Mouse (Mus musculus): ENCODE results near the gene Lrrc8d. TPM values are rescaled to one million over a fixed set of nuclear protein-coding genes. Genes with fewer than 3 reads are reported as not detected.
A peak's percentile ranks its signal among the peaks of the same experiment; 100 is the strongest.

Gene Lrrc8d
- 37.6 and 39.4 TPM in 2 replicates for polyA plus RNA-seq (2015; fragmentation: Nextera tagmentation; extraction: Ambion mirVana)

DNA sequence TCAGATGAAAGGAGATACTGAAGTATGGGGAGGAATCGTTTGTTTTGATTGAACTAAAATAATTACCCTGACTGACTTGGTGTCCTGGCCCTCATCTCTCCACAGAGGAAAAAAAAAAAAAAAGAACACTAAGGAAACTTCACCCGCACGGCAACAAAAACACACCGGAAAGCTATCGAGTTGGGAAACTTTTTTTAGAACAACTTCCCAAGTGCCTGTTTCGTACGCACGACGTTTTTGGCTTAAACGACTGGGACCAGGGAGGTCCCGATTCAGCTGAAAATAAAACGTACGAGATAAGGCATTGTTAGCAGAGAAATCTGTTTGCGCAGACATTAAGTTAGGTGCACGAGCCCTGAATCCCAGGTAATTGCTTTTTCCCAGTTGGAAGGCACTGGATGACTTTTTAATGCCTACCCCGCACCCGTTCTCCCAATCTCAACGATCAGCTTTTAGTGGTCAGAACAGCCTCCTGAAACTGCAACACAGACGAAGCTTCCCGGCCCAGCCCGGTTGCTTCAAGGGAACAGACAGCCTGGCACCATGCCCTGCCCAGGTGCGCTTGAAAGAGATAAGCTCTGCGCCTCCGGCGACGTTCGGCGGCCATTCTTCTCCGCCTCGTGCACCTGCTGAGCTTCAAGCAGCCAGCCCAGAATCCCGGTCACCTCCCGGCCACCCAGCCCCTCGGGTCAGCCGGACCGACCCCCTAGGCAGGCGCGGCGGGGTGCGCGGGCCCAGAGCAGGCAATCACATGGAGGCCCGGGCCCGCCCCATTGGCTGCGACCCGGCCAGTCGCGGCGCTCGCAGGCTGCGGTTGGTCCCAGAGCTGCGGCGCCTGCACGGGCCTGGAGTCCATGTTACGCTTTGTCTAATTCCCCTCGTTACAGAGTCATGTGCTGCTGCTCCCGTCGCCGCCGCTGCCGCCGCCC is at the start of gene Lrrc8d:
TSS of gene Lrrc8d (plus strand) at position 829 of the 929 bp plus-strand sequence.
- Histone ChIP-seq H3K4me1 (replicated peaks) (peaks cover 47% of the 10 kb centered on the region), H3K4me3 (peak within 1 kb of the TSS; percentile 87), H3K27me3 (no peaks in the 10 kb centered on the region; the same call in 1 of the 2 replicates), H3K36me3 (no peaks in the 10 kb centered on the region), H3K9me3 (no peaks in the 10 kb centered on the region), H3K27ac (replicated peaks) (peak within 1 kb of the TSS; percentile 98), H3K9ac (peak within 1 kb of the TSS; percentile 99), H3K4me2 (peak within 1 kb of the TSS; percentile 81)
- WGBS: 2% methylated on average over 60 of the region's 60 CpGs
- peak; percentile 96 for ATAC-seq (ENCODE audit: low read depth)

DNA sequence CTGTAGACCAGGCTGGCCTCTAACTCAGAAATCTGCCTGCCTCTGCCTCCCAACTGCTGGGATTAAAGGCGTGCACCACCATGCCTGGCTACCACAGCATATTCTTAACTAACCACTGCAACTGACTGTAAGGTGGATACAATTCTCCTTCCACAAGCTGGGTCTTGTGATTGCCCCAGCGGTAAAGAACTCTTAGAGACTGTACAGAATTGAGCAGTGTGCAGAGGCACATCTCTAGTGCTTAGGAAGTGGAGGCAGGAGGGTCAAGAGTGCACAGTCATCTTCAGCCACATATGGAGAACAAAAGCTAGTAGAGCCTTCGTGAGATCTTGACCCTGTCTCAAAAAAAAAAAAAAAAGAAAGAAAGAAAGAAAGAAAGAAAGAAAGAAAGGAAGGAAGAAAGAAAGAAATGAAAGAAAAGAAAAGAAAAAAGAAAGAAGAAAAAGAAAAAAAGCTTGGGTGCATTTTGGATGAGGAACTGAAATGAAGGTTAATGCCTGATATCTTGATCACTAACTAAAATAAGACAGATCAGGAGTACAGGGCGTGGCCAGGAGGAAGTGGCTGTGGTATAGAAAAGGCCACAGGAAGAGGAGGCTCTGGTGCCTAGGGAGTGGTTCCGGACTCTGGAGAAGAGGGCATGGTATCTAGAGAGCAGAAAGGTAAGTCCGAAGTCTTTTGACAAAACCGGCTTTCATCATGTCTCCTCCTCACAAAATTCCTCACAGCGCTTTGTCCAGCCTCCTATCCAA is 48.9 kb upstream of the Lrrc8d start:
- H3K36me3 ChIP-seq: no peaks in the 10 kb centered on the region
- no peak overlapping the region for H3K4me2 ChIP-seq
- H3K9ac ChIP-seq: no peak overlapping the region
- no peak overlapping the region for H3K27ac ChIP-seq (replicated peaks)
- no peak for ATAC-seq (ENCODE audit: low read depth)
- H3K27me3 ChIP-seq: no peaks in the 10 kb centered on the region
- no peaks in the 10 kb centered on the region for H3K9me3 ChIP-seq
- H3K4me3 ChIP-seq: no peak overlapping the region
- WGBS: 90% methylated on average over 8 of the region's 8 CpGs
- H3K4me1 ChIP-seq (replicated peaks): peaks cover 4% of the 10 kb centered on the region

DNA sequence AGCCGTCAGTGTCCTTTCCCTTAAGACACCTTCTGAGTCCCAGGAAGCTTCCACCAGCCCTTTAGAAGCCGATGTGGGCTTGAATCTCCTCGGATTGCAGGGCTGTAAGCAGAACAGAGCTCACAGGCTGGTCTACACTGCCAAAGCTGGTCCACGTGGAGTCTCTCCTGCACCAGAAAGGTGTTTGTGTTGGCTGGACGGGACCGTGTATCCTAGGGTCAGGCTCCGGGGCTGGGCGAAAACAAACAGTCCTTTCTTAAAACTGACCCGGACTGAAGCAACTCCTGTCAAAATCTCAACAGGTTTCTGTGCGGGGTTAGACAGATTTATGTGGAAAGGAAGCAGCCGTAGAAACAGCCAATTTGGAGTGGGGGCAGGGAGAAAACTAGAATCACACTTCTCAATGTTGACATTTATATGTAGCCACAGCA is 48.2 kb upstream of the Lrrc8d start:
- Histone ChIP-seq H3K4me2 (no peak overlapping the region), H3K9me3 (no peaks in the 10 kb centered on the region), H3K36me3 (no peaks in the 10 kb centered on the region), H3K4me3 (no peak overlapping the region), H3K27ac (replicated peaks) (no peak overlapping the region), H3K4me1 (replicated peaks) (peaks cover 4% of the 10 kb centered on the region), H3K27me3 (no peaks in the 10 kb centered on the region), H3K9ac (no peak overlapping the region)
- WGBS: 64% methylated on average over 11 of the region's 11 CpGs
- no peak for ATAC-seq (ENCODE audit: low read depth)

DNA sequence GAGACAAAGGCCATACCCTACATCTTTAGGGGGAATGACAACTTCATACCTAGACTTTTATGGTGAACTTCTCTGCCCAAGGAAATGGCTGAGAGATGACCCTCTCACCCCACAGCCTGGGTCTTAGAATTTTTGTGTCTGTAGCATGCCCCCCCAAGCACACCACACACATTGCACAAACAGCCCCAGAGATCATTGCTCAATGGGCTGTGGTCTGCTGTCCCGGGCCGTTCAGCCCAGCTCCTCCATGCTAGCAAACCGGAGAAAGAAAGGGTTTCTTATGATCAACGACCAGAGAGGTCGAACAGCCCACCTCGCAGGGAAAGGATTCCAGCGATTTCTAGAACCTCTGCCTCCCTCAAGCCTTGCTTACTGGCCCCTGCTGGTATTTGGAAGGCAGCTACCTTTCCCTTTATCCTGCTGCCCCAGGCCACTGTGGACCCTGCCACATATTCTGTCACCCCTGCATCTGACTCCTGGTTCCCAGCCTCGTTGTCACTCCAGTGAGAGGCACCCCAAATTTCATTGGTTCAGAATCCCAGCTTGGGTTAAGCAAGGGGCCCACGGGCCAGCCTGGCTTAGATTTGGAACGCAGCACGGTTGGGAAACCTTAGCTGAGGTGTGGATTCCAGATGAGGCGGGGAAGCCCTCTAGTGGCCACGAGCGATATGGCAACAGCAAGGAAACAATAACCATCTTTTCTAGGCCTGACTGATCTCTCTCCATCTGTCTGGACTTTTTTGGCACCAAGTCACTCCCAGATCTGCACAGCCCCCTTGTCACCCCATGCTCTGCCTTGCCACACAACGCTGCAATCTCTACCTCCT is 45.3 kb upstream of the Lrrc8d start:
- ATAC-seq (ENCODE audit: low read depth): peak; percentile 86
- Histone ChIP-seq H3K27me3 (no peaks in the 10 kb centered on the region), H3K9me3 (no peaks in the 10 kb centered on the region), H3K4me2 (0 out of 2 replicates have a peak overlapping the region, but pooled peaks have one; percentile 22), H3K27ac (replicated peaks) (no peak overlapping the region), H3K36me3 (no peaks in the 10 kb centered on the region), H3K4me1 (replicated peaks) (peaks cover 4% of the 10 kb centered on the region), H3K9ac (peak overlapping the region; percentile 58), H3K4me3 (no peak overlapping the region)
- 30% methylated on average over 15 of the region's 15 CpGs for WGBS

DNA sequence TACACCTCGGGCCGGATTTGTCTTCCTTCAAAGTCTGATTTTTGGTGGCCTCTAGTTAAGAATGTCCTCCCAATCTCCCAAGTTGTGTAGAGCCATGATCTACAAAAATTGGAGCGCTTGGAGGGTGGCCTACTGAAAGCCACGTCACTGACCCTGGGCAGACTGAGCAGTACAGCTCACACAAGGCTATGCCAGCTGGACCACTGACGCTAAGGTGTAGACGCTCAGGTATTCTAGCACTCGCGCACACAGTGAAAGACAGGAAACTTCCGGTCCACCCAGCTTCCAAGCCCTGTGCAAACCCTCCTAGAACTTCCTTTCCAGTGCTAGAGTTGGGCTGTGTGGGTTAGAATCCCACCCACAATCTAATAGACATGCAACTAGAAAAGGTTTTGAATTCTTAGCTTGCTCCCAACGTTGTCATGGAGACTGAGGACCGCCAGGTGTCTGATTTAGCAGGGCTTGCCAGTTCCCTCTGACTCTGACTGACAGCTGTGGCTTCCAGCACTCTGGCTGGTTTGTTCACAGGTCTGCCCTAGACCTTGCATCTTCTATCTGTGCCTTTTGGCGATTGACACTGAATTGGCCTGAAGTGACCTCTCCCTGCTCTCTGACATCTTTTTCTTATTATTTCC is 44.6 kb upstream of the Lrrc8d start:
- Histone ChIP-seq H3K36me3 (no peaks in the 10 kb centered on the region), H3K27me3 (no peaks in the 10 kb centered on the region), H3K4me1 (replicated peaks) (peaks cover 4% of the 10 kb centered on the region), H3K4me3 (no peak overlapping the region), H3K4me2 (no peak overlapping the region), H3K9ac (no peak overlapping the region), H3K27ac (replicated peaks) (no peak overlapping the region), H3K9me3 (no peaks in the 10 kb centered on the region)
- ATAC-seq (ENCODE audit: low read depth): peak; percentile 70
- WGBS: 74% methylated on average over 12 of the region's 12 CpGs

DNA sequence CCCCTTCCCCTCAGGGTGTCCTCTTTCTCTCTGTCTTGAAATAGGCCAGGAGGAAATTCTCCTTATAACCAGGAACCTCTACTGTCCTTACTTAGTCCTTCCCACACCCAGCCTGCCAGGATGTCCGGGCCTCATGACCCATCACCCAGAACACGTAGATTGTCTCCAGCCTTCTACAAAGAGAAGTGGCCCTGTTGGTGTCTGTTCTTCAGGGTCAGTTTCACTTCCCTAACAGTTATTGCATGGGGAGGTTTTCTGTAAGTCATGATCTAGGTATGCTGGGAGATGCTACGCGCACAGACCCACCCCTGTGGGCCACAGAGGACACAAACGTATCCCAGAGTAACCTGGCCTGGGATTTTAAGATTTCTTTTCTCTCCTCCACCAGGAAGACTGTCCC is 37.9 kb upstream of the Lrrc8d start:
- H3K27ac ChIP-seq (replicated peaks): no peak overlapping the region
- no peak for ATAC-seq (ENCODE audit: low read depth)
- H3K27me3 ChIP-seq: no peaks in the 10 kb centered on the region
- 96% methylated on average over 5 of the region's 5 CpGs for WGBS
- no peaks in the 10 kb centered on the region for H3K9me3 ChIP-seq
- H3K36me3 ChIP-seq: no peaks in the 10 kb centered on the region
- H3K9ac ChIP-seq: no peak overlapping the region
- H3K4me3 ChIP-seq: no peak overlapping the region
- no peak overlapping the region for H3K4me2 ChIP-seq
- H3K4me1 ChIP-seq (replicated peaks): no peaks in the 10 kb centered on the region

DNA sequence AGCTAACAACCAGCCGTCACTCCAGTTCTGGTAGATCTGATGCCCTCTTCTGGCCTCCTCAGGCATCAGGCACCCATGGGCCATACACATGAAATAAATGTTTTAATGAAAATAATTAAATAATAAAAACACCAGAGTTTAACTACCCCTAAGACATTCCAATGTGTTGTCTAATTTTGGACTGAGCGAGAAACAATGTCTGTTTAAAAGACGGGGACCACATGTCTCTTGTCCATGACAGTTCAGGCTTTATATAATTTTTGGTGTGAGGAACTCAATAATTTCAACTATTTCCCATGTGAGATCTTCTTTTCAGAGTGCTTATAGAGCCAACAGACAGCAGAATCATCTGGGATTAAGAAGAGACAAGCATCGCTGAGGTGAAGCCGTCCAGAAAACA is 32.8 kb upstream of the Lrrc8d start:
- Histone ChIP-seq H3K27ac (replicated peaks) (no peak overlapping the region), H3K4me3 (no peak overlapping the region), H3K4me2 (no peak overlapping the region), H3K9me3 (no peaks in the 10 kb centered on the region), H3K36me3 (no peaks in the 10 kb centered on the region), H3K9ac (no peak overlapping the region), H3K4me1 (replicated peaks) (no peaks in the 10 kb centered on the region), H3K27me3 (no peaks in the 10 kb centered on the region)
- 97% methylated on average over 5 of the region's 5 CpGs for WGBS
- ATAC-seq (ENCODE audit: low read depth): no peak

DNA sequence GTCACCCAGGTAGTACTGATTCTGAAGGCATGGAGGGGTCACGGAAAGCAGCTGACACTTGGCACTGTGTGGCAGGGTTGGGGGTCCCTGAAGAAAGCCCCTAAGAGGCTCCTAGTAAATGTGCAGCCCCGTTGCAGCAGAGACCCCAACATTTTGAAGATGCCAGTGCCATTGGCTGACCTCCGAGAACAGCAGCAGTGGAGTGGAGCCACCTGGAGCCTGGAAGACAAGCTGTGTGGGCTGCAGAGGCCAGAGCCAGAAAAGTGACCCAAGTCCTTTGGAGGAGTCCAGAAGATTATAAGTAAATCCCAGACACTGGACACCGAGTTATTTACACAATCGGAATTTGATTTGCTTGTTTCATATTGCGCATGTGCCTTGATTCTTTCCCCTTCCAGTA is 32.4 kb upstream of the Lrrc8d start:
- H3K9ac ChIP-seq: no peak overlapping the region
- H3K27me3 ChIP-seq: no peaks in the 10 kb centered on the region
- H3K27ac ChIP-seq (replicated peaks): no peak overlapping the region
- no peaks in the 10 kb centered on the region for H3K36me3 ChIP-seq
- no peak overlapping the region for H3K4me2 ChIP-seq
- H3K9me3 ChIP-seq: no peaks in the 10 kb centered on the region
- no peak for ATAC-seq (ENCODE audit: low read depth)
- 87% methylated on average over 6 of the region's 6 CpGs for WGBS
- no peak overlapping the region for H3K4me3 ChIP-seq
- H3K4me1 ChIP-seq (replicated peaks): no peaks in the 10 kb centered on the region

DNA sequence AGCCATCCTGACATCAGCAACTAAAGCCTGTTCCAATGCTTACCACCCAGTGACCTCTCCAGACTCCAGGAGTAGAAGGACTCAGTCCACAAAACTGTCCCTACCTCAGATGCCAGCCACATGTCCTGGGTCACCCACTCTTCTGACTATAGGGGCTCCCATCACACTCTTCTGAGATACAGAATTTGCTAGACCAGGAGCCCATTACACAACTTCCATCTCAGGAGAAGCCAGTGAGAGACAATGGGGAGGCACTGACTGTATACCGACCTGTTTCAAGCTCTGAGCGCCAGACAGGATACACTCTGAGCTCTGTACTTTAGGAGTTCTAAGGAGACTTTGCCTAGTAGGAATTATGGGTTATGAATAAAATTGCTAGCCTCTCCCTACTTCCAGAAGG is 30.7 kb upstream of the Lrrc8d start:
- Histone ChIP-seq H3K9ac (no peak overlapping the region), H3K36me3 (no peaks in the 10 kb centered on the region), H3K9me3 (no peaks in the 10 kb centered on the region), H3K4me2 (no peak overlapping the region), H3K4me1 (replicated peaks) (no peaks in the 10 kb centered on the region), H3K27ac (replicated peaks) (no peak overlapping the region), H3K4me3 (no peak overlapping the region), H3K27me3 (no peaks in the 10 kb centered on the region)
- 92% methylated on average over 2 of the region's 2 CpGs for WGBS
- ATAC-seq (ENCODE audit: low read depth): no peak

DNA sequence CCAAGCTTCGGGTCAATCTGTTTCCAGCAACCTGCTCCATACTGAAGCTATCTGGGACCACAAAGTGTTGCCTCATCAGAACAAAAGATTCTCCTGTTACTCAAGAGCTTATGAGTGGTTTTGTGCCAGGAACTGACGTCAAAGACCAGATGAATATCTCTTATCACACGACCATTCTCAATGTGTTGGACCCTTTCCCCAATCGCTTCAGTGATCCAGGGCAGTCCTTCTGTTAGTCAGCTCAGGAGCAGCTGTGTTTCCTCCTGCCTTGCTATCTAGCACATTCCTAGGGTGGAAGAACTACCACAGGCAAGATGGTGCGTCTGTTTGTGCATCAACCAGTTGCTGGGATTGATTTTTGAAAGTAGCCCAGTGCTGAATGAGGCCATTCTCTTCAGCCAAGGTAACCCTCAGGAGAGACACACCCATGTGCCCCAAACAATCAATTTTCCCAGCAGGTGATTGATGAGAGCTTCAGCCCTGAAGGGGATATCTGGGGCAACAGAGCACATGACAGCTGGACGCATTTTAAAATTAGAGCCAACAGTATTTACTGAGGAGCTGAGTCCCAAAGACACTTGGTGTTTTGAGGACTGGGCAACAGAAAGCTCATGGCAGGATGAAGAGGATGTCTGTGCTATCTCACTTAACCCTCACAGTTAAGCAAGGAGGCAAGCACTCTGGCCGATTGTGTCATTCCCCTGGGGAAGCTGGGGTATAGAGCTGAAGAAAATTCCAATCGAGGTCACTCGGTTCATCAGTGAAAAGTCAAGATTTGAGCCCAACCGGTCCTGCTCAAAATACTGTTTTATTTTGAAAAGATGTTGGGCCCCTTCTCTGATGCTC is 30.0 kb upstream of the Lrrc8d start:
- 81% methylated on average over 10 of the region's 10 CpGs for WGBS
- ATAC-seq (ENCODE audit: low read depth): no peak

DNA sequence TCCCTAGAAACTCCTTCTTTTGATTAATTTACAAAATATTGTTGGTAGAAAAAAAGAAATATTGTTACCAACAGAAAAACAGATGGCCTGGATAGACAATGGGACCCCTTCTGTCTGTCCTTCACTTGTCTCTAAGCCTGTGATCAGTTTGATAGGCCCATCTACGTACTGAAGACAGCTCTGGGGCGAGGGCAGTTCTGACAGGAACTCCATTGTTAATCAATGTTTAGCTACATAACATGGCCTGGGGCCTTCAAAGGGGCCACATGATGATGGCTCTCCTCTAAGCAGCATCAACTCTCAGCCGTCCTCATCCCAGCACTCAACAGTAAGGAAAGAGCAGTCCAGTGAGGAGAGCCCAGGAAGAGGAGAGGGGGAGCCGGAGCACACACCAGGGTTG is 27.4 kb upstream of the Lrrc8d start:
- ATAC-seq (ENCODE audit: low read depth): no peak
- Histone ChIP-seq H3K36me3 (no peaks in the 10 kb centered on the region), H3K4me2 (no peak overlapping the region), H3K27me3 (no peaks in the 10 kb centered on the region), H3K27ac (replicated peaks) (no peak overlapping the region), H3K4me1 (replicated peaks) (no peaks in the 10 kb centered on the region), H3K9ac (no peak overlapping the region), H3K9me3 (no peaks in the 10 kb centered on the region), H3K4me3 (no peak overlapping the region)
- 57% methylated on average over 4 of the region's 4 CpGs for WGBS

More for the DNA sequence above, 30.0 kb upstream of the Lrrc8d start:
- Histone ChIP-seq H3K4me3 (no peak overlapping the region), H3K36me3 (no peaks in the 10 kb centered on the region), H3K9me3 (no peaks in the 10 kb centered on the region), H3K4me2 (no peak overlapping the region), H3K4me1 (replicated peaks) (no peaks in the 10 kb centered on the region), H3K27ac (replicated peaks) (no peak overlapping the region), H3K9ac (no peak overlapping the region), H3K27me3 (no peaks in the 10 kb centered on the region)

All from neural tube, embryonic 13.5 days (tissue).